Mouse (Mus musculus) kidney, postnatal 4 days (tissue): Measurements from ENCODE around the gene Gpr68.

Experiments used
- DNase-seq, 2 experiments: peaks; one replicate each; pipeline ENCODE4 v3.0.0; 2021; ENCODE audit warnings: mixed read lengths in 2 of 2

The Gpr68 gene

GRCm38 (mm10) chr12:100907598-100908297, at the start of gene Gpr68:
Gene Gpr68 (minus strand): TSS chr12:100908198.
- DNase-seq: peak; percentile 49 to 64

- DNase-seq: no peak
Measured at GRCm38 (mm10) chr12:100957257-100957656, 49.3 kb upstream of the Gpr68 start.

- peak in 1 of 2 experiments; percentile 8 for DNase-seq
Measured at GRCm38 (mm10) chr12:100956825-100957224, 48.8 kb upstream of the Gpr68 start.

DNA sequence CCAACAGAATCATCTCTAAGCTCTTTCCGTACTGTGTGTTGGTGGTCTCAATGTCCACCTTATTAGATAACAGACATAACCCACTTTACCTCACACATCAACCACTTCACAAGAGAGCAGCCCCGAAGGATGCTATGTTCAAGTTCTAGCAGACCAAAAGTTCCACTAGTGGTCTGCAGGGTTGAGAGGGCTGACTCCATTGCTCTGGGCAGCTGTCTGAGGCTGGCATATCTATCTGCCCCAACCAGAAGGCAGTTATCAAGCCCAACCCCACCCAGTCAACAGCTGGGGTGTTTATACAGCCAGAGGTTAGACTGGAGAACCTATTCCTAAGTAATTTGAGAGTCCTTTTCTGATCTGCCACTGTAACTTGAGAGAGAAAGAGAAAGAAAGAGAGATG, 48.0 kb upstream of the Gpr68 start:
- DNase-seq: no peak

DNA sequence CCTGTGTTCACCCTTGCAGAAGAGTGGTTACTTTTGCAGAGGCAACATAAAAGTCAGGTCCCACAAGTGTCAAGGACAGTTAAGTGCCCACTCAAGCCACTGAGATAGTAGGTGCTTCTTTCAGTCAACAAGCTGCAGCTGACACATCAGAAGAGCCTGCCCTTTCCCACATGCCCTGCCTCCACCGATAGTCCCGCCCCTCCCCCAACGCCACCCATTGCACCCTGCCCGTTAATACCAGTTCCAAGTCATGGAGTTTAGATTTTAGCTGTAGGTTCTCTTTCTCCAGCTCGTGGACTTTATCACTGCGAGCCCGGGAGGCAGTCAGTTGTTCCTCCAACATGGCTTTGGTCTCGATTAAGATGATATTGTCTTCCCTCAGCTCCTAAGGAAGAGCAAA, 45.9 kb upstream of the Gpr68 start:
- peak in 1 of 2 experiments; percentile 34 for DNase-seq

DNA sequence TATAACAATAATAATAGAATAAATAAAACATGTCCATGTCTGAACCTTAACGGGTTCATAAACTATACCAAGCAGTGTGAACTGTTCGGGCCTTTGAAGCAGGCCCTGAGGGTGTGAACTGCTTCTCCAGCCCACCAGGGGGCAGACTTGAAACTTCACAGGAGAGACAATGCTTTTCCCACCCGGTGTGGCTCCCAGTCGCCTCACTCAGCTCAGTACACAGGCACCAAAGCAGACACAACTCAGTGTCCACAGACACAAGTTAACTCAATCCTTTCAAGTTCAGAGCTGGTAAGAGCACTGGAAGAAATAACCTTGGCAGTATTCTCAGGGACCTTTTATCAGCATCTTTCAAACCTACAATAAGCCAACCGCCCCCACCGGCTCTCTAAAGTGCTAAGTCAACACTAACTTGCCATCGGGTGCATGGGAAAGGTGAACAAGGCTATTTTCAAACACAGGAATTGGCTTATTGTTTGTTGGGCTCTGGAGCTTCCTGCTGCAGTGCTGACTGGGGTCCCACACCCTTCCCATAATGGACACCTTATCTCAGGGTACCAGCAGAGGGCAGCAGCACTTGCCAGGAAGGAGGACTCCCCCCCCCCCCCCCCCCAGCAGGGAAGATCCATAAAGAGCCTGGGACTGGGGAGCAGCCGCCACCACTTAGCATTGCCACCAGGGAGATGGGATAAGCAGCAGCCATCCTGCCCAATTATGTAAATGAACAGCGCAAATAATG, 44.4 kb upstream of the Gpr68 start:
- peak; percentile 86 to 90 for DNase-seq

DNA sequence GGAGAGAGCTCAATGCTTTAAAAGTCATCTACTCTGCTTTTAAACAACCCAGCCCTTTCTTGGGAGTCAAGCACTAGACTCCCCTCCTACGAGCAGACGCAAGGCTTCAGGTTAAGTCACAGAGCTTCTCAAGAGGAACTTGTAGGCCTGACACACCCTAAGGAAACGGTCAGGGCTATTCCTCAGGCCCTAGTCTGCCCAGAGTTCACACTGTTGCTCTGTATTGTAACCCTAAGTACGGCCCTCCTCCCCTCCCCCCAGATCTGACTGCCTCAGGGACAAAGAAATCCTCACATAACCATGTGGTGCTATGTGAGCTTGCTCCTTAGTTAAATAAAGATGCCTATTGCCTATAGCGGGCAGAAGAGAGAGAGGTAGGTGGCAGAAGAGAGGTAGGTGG, 41.1 kb upstream of the Gpr68 start:
- no peak for DNase-seq

DNA sequence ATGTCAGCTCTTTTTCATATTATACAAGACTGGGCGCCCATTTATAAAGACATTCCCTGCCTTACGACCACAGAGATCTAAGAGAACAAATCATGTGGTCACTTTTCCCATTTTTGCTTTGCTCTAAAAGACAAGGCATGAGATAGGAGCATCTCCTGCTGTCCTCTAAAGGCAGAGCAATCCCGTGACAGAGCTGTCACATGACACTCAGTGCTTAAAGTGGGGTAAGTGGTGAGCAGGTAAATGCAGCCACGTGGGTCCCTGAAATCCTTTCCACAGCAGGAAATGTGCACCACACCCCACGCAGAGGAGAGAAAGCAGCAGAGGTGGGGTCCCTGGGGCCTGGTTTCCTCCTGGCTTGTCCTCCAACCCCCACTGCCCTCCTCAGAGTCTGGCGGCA, 40.0 kb upstream of the Gpr68 start:
- no peak for DNase-seq

- DNase-seq: no peak
Measured at GRCm38 (mm10) chr12:100945948-100946347, 38.0 kb upstream of the Gpr68 start.

DNA sequence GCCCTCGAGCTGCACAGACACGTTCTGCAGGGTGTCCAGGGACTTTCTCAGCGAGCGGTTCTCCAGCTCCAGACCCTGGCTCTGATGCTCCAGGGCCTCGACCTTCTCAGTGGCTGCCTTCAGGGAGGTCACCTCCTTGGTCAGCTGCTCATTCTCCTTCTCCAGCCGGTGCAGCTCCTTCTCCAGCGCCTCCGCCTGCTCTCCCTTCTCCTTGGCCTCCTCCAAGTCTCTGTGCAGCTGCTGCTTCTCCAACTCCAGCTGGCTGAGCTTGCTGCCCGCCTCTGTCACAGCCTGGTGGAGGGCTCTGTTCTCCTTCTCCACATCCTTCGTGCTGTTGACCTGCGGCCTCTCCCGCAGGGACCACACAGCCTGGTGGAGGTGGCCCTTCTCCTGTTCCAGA, 37.5 kb upstream of the Gpr68 start:
- DNase-seq: no peak

- DNase-seq: no peak
Measured at GRCm38 (mm10) chr12:100944921-100945336, 36.9 kb upstream of the Gpr68 start.

- no peak for DNase-seq
Measured at GRCm38 (mm10) chr12:100943146-100943545, 35.1 kb upstream of the Gpr68 start.

GRCm38 (mm10) chr12:100941361-100941760, 33.4 kb upstream of the Gpr68 start:
- DNase-seq: no peak

GRCm38 (mm10) chr12:100937441-100938360, 29.7 kb upstream of the Gpr68 start:
- DNase-seq: peak; percentile 41 to 57

GRCm38 (mm10) chr12:100936737-100937136, 28.7 kb upstream of the Gpr68 start:
- peak in 1 of 2 experiments; percentile 17 for DNase-seq

DNA sequence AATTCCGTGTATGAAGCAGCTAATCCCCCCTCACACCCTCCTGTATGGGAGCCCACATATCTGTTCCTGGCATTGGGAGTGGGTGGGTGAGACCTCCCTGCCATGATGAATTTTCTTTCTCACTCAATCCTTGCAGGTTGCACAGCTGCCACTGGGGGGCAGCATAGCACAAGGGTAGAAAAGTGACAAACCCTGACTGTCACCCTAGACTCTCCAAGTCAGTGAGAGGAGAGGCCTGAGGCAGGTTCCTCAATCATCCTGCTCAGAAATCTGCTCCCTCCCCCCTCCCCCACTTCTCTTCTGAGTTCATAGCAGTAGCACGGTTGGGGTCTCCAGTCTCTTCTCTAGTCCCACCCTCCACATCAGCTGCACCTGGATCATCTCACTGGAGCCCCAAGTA, 28.1 kb upstream of the Gpr68 start:
- DNase-seq: peak; percentile 84 to 86

DNA sequence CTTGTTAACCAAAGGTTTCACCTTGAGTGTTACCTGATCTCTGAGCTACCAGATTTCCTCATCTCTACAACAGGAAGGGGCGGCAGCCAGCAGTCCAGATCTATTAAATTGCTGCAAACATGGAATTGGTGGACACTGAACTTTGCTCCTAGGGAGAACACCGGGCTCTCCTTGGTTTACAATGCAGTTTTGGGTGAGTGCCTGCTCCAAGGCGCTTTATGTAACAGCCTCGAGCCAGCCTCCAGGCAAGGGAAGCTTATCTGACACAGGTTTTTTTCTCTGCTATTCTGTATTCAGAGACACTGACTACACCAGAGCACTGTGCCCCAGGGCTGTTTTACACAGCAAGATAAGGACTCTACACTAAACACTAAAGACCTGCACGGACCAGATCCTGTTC, 26.8 kb upstream of the Gpr68 start:
- DNase-seq: no peak

GRCm38 (mm10) chr12:100931653-100932052, 23.7 kb upstream of the Gpr68 start:
- DNase-seq: no peak

DNA sequence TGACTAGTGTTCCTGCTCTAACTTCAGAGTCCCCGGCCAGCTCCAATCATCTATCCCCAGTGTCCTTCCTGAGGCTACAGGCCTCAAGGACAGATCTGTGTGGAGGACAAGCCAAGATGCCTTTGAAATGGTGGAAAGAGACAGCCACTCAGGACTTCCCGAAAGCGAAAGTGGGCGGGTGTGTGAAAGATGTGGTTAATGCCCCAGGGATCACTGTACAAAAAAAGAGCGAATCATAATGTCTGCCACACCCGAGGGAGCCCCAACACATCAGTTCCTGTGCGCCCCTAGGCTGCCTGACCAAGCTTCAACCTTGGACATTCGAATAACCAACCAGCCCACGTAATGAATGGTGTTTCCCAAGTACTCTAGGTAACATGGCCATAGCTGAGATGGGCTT, 20.3 kb upstream of the Gpr68 start:
- DNase-seq: no peak

DNA sequence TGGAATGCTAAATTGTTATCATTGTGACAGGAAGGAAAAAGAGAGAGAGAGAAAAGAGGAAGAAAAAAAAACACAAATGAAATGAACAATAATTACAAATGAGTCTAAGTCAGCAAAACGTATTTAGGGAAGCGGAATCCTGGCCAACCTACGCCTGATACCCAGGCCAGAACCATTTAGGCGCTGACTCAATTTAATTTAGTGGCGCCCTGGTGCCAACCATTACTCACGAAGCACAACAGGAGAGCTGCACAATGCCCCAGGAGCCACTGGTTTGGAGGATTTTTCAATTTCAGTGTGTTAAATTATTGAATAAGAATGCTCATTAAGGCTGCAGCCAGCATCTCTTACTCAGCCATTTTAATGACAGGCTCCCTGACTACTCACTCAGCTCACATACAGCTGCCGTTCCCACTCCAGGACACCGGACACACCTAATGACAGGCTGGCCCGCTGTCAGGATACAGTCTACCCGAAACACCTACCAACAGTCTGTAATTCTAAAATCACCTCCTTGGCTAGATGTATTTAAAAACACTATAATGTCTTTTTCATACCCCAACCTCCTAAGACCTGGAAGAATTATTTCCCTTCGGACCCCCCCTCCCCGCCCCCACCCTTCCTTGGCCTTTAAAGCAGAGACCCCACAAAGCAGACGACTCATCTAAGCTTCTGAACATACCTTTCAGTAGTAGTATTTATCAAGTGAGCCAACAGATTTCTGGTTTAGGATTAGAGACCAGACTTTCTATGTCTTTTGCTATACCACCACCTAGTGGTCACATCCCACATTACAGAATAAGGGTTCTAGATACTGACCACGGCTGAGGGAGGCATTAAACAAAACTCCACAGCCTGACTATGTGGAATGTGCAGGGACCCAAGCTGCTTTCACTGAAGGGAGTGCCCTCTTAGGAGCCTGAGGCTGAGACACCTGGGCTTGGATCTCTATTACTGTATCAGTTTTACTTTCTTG, 17.9 kb upstream of the Gpr68 start:
- peak; percentile 25 to 41 for DNase-seq

- DNase-seq: peak in 1 of 2 experiments; percentile 22
Measured at GRCm38 (mm10) chr12:100924646-100925339, 16.8 kb upstream of the Gpr68 start.
